Mouse (Mus musculus) spleen, adult 2 months (tissue): ENCODE measurements at regions not wholly inside any gene's neighbourhood (a gene's known extent, or its start where the extent isn't known, plus 50 kb on each side); places are given as distances from the start of the nearest gene placed in this dataset.

Experiments
- CTCF ChIP-seq: fragments of 200-500 bp; IDR thresholded peaks from 2 replicates; pipeline ENCODE4 v1.5.1; 2011; ENCODE audit warnings: mild to moderate bottlenecking, inconsistent platforms; ENCODE audit not compliant: insufficient read depth, insufficient read length, insufficient replicate concordance; ENCODE audit errors: extremely low read depth
- POLR2A ChIP-seq: fragments of 200-500 bp; IDR thresholded peaks from 2 replicates; pipeline ENCODE4 v1.6.1; 2011; ENCODE audit warnings: low read depth, low read length, inconsistent platforms

DNA sequence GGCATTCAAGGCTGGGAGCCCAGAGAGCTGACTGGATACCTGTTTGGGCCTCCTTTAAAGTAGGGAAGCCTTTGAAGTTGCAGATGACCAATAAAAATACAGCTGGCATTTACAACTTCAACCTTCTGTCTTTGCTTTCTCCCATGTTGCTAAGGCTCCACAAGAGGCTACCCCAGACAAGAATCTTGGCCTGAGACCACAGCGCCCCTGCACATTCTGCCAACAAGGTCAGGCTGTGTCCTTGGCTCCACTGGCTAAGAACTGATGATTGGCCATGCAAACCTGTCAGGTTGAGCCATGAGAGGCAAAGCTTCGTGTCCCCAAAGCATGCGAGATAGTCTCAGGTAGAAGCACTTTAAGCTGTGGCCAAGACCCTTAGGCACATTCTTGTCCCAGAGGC is 214.6 kb downstream of the Srbd1 start:
- TF ChIP-seq CTCF (no peak), POLR2A (no peak)
